Mouse (Mus musculus) cortical plate, adult 2 months (tissue): ENCODE data around the gene Sh3bp4.

ENCODE experiments used
- CTCF ChIP-seq: fragments of 200-500 bp; IDR thresholded peaks from 2 replicates; pipeline ENCODE4 v1.5.1; 2011; ENCODE audit warnings: mild to moderate bottlenecking, control low read depth, low read length; ENCODE audit not compliant: insufficient read depth; ENCODE audit errors: extremely low read depth
- POLR2A ChIP-seq: fragments of 200-500 bp; IDR thresholded peaks from 2 replicates; pipeline ENCODE4 v1.6.1; 2011; ENCODE audit warnings: mild to moderate bottlenecking, low read length, control low read depth; ENCODE audit not compliant: insufficient read depth; ENCODE audit errors: extremely low read depth

DNA sequence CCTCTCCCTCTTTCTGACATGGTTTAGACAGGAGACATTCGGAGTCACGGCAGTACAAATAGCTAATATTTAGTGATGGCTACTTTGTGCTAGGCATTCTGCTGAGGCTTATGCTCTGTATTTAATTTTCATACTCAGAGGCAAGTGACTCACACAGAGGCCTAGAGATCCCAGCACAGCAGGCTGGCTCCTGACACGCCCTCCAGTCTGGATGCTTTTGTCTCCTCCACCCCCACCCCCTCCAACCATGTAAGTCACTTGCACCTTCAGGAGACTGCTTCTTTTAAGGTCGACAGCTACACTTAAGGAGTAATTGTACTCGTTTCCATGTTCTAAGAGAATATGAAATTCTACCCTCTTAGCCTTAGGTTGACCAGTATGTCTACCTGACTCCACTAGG is 1.4 kb upstream of the Sh3bp4 start:
- TF ChIP-seq CTCF (no peak), POLR2A (no peak)
